Mouse (Mus musculus) large intestine, adult 2 months (tissue): Measurements from ENCODE around the gene Cmip. TPM values are rescaled to one million over a fixed set of nuclear protein-coding genes. Genes with fewer than 3 reads are reported as not detected.

Experiments used
- DNase-seq: peaks from one replicate; pipeline ENCODE4 v3.0.0-alpha.2; 2012; ENCODE audit warnings: low read depth, low spot score
- WGBS: fragments of 180-500 bp; shearing (Covaris S2); methylation state at CpG from one replicate; pipeline ENCODE4 v1.1.7; 2018; 5-methylcytosine and 5-hydroxymethylcytosine counted together
- polyA plus RNA-seq: library from polyadenylated mRNA; depleted of rRNA; stranded (reverse); fragments of >200 nt; gene quantifications from 2 replicates; pipeline ENCODE4 v1.2.3, GENCODE M21; 2012

Cmip gene
- polyA plus RNA-seq, 1 experiment: 54.0 TPM

- 86% methylated on average over 26 of the region's 26 CpGs for WGBS
- no peak for DNase-seq
Observed at GRCm38 (mm10) chr8:117318911-117319826, 62.3 kb downstream of the Cmip start.

DNA sequence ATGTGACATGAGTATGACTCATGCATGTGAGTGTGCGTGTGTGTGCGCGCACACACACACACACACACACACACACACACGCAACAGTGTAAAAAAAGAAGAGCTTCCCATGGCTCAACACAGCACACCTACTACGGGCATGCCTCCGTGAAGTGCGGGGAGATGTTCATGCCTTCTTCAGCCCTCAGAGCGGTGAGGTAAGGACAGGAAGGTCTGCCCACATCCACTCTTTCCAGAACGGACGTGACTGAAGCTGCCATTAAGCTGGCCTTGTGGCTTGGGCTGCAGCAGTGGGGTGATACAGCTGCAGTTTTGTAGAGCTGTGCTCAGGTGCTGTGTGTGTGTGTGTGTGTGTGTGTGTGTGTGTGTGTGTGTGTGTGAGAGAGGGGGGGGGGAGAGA lies 63.8 kb downstream of the Cmip start:
- 89% methylated on average over 10 of the region's 10 CpGs for WGBS
- DNase-seq: no peak

DNA sequence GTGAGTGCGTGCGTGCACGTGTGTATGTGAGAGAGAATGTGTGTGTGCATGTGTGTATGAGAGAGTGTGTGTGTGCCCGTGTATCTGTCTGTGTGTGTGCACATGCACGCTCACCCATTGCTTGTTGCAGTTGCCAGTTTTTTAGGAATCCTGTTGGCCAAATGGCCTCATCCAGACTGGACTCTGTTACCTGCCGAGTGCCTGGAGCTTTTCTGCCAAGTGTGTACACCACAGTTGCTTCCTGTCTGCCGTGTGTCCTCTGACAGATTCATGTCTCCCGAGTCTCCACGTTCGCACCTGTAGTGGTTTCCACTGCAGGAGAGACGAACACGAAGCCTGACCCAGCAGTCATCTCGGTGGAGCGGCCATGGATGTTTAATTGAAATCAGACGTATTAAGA lies 64.4 kb downstream of the Cmip start:
- no peak for DNase-seq
- WGBS: 81% methylated on average over 15 of the region's 15 CpGs

GRCm38 (mm10) chr8:117322021-117322420 lies 65.2 kb downstream of the Cmip start:
- no peak for DNase-seq
- 61% methylated on average over 6 of the region's 6 CpGs for WGBS

DNA sequence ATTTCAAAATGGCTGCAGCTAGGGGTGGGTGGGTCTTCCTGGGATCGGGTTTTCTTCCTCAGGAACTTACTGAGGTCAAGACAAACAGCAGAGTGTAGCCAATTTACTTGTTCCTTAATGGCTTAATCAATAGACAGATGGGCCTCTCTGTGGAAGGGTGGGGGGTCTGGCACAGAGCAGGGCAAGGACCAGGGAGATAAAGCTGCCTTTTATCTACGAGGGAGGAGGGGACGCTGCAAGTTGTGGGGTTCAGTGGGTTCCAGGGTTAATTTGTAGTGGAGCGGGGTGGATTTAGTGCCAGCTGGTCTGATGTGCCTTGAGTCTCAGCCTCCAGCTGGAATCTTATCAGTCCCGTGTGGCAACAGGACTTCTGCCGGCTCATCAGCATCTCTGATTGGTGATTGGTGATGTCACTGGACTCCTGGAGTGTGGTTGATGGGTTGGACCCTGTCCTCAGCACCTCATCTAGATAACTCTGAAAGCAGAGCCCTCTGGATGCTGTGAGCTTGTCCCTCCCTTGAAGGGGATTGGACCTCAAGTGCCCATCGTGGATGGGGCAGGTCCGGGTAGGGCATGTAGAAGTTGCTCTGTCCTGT lies 65.9 kb downstream of the Cmip start:
- DNase-seq: no peak
- 51% methylated on average over 8 of the region's 8 CpGs for WGBS

DNA sequence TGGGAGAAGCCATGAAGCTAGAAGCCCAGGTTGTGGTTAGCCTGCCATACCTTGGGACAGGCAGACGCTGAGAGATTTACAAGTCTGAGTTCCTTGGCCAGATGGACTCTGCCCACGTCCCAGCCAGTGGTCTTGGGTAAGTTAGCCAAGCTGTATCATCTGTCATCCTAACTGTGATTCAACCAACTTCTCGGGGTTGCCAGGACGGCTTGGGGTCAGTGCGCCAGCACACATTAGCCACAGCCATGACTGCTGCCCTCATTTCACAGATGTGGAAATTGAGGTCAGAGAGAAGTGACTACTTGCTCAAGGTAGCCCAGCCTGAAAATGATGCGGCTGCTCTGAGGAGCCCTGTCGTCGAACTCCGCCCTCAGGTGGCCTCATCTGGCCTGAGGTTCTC lies 68.0 kb downstream of the Cmip start:
- DNase-seq: no peak
- WGBS: 90% methylated on average over 9 of the region's 9 CpGs

- WGBS: 74% methylated on average over 5 of the region's 5 CpGs
- DNase-seq: no peak
Observed at GRCm38 (mm10) chr8:117326735-117327134, 69.9 kb downstream of the Cmip start.

GRCm38 (mm10) chr8:117327385-117327837 lies 70.5 kb downstream of the Cmip start:
- DNase-seq: no peak
- 21% methylated on average over 7 of the region's 7 CpGs for WGBS

DNA sequence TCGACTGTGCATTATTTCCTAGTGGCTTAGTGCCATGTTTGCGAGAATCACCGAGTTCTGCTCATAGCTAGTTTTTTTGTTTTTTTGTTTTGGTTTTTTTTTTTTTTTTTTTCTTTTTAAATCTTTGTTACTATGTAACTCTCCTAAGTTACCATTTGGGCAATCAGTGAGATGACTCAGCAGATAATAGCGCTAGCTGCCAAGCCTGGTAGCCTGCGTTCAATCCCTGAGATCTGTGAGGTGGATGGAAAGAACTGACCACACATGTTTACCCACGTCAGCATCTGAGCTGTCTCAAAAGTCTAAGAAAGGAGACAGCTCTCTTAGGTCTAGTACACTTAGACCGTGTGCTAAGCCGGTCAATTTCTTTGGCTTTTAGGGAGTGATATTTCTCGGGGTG lies 71.9 kb downstream of the Cmip start:
- DNase-seq: no peak
- WGBS: 50% methylated on average over 9 of the region's 9 CpGs

DNA sequence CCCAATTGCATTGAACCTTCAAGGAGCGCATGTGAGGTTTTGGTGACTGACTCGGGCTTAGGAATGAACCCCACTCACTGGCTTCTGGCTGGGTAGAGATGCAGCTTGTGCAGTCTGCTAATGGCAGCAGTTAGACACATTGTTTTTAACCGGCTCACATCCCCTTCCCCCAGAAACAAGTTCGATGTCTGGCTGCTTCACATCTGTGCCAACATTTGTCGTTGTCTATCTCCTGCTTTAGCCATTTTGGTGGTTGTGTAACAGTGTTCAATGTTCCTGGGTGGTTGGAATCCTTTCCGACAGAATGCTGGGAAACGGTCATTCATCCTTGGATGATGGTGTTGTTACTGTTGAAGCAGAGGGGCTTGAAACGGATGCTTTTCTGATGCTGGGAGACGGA lies 72.3 kb downstream of the Cmip start:
- DNase-seq: no peak
- 73% methylated on average over 9 of the region's 9 CpGs for WGBS

GRCm38 (mm10) chr8:117329903-117330302 lies 73.0 kb downstream of the Cmip start:
- WGBS: 77% methylated on average over 2 of the region's 2 CpGs
- no peak for DNase-seq

DNA sequence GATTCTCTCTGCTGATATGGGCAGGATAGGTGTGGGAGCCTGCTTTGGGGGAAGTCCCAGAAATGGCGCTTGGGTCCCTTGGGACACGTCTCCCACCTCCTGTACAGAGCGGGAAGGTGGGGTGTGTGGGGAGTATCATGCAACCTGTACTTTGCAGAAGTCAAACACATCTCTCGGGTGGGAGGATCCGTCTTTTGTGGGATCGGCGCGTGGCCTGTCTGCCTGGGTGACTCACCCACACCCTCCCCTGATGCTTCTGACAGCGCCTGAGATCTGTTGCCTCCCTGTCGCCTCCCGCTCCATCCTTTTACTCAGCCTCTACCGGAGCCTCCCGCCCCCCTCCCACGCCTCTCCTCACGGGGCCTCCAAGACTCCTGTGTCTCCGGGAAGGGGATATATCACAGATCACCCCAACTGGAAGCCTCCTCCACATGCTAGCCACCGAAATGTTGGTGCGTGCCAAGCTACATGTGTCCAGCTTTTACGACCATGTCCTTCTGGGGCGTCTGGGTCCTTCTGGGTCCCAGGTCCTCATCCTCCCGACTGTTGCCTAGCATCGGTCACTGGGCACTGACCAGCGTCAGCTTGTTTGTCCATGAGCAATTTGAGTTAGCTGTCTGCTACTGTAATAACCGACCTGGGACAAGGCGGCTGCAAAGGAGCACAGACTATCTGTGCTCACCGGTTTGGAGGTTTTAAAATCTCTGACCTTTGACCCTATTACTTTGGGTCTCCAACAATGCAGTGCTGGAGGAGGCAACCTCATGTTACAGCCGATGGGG lies 75.6 kb downstream of the Cmip start:
- no peak for DNase-seq
- 61% methylated on average over 27 of the region's 27 CpGs for WGBS

- DNase-seq: no peak
- WGBS: 28% methylated on average over 6 of the region's 6 CpGs
Observed at GRCm38 (mm10) chr8:117333619-117334018, 76.8 kb downstream of the Cmip start.

- 24% methylated on average over 10 of the region's 10 CpGs for WGBS
- no peak for DNase-seq
Observed at GRCm38 (mm10) chr8:117334058-117334747, 77.3 kb downstream of the Cmip start.

DNA sequence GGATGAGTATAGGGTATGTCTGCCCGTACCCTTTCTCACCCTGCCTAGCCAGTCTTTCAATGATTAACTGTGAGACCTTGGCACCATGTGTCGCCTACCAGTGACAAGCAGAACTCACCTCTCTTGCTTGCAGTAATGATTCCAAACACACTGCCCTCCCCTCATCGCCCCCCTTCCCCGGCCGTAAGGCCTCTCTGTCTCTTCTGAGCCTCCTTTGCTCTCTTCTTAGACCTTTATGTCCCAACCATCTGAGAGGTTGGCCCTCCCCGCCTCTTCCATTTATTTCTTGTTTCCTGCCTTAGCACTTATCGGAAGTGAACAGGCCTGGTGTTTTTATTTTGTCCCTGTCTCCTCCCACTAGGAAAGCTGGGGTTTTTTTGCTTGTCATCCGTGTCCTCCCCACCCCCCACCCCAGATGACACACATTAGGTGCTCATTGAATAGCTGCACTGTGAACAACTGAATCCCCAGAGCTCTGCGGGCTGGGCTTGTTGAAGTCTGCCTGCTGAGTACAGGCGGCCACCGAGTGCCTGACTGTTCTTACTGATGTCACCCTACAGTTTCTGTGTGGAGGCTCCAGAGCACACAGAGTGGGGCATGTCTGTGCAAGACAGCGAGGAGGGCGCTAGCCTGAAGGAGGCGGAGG lies 78.0 kb downstream of the Cmip start:
- DNase-seq: no peak
- WGBS: 35% methylated on average over 14 of the region's 14 CpGs

DNA sequence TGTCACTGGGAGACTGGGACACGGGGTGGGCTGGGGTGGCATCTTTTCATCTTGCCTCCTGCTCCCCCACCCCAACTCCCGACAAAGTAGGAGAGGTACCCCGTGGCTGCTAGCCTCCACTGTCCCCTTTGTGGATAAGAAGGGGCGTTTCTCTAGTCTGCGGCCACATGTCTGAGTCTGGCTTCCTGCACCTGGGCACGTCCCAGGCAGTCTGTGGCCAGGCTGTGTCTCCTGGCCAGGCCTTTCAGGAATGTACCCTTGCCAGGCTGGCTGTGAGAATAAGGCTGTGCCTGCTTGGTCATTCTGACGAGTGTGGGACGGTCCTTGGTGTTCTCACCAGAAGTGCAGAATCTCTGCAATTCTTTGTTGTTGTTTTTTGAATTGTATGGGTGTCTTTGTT lies 78.6 kb downstream of the Cmip start:
- DNase-seq: no peak
- 31% methylated on average over 8 of the region's 8 CpGs for WGBS

GRCm38 (mm10) chr8:117337188-117337587 lies 80.3 kb downstream of the Cmip start:
- 49% methylated on average over 3 of the region's 3 CpGs for WGBS
- no peak for DNase-seq

GRCm38 (mm10) chr8:117338678-117339077 lies 81.8 kb downstream of the Cmip start:
- WGBS: 12% methylated on average over 2 of the region's 2 CpGs
- DNase-seq: no peak

DNA sequence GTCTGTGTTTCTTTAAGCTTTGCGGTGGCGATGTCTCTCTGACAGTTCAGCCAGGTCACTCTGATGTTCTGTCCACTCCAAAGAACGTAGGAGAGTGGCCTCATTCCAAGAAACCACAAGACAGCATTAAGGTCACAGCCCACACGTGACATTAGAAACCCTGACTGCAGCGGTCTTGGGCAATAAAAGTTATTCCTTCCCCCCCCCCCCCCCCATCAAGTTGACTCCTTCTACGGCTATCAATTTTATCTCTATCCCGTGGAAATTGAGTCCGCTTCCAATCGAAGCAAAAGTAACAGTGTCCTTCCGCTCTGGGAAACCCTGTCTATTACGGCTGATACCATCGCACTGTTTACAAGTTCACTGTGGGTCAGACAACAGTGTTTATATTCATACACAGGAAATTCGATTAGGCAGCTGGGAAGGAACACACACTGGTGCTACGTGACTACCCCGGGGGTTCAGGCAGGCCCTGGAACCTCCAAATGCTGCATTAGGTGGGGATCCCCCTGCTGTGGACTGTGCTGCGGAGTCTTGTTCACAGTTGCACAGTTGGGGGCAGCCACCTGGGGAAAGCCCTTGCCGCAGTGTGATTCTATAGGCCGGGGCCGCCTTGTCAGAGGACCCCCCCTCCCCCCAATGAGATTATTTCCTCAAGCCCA lies 82.6 kb downstream of the Cmip start:
- DNase-seq: no peak
- 31% methylated on average over 19 of the region's 19 CpGs for WGBS
